In genomic region chr2:34922729-34923128, GRCm38 (mm10) we compare ENCODE assay signal across 37 mouse cellular contexts. TPM values are rescaled to one million over a fixed set of nuclear protein-coding genes. Genes with fewer than 3 reads are reported as not detected.
"Had no signal": no experiment of that assay in that cellular context is flagged by ENCODE, and none has a peak within 500 bp of the region (broad histone marks: within the 10 kb centered on the region; RNA-seq: fewer than 3 reads in every experiment).

No protein-coding gene starts in this region.

- H3K36me3 ChIP-seq: heart, embryonic 12.5 days; heart, embryonic 13.5 days; heart, embryonic 15.5 days; hindbrain, embryonic 10.5 days; hindbrain, embryonic 12.5 days; hindbrain, embryonic 13.5 days; hindbrain, embryonic 15.5 days; intestine, embryonic 15.5 days; kidney, embryonic 15.5 days had no signal

- H3K27me3 ChIP-seq: heart, embryonic 13.5 days; heart, embryonic 15.5 days; hindbrain, embryonic 12.5 days; hindbrain, embryonic 15.5 days; intestine, embryonic 15.5 days; kidney, embryonic 15.5 days had no signal

- H3K4me3 ChIP-seq: heart, embryonic 12.5 days; heart, embryonic 13.5 days; heart, embryonic 15.5 days; hindbrain, embryonic 10.5 days; hindbrain, embryonic 12.5 days; hindbrain, embryonic 13.5 days; hindbrain, embryonic 15.5 days; intestine, embryonic 15.5 days; kidney, embryonic 15.5 days; layer of hippocampus, adult 2 months; left cerebral cortex, adult 2 months had no signal

- H3K9me3 ChIP-seq: heart, embryonic 12.5 days; heart, embryonic 13.5 days; heart, embryonic 15.5 days; hindbrain, embryonic 10.5 days; hindbrain, embryonic 12.5 days; hindbrain, embryonic 13.5 days; hindbrain, embryonic 15.5 days; intestine, embryonic 15.5 days; kidney, embryonic 15.5 days had no signal

- H3K9ac ChIP-seq: heart, embryonic 12.5 days; heart, embryonic 13.5 days; heart, embryonic 15.5 days; hindbrain, embryonic 12.5 days; hindbrain, embryonic 13.5 days; hindbrain, embryonic 14.5 days; hindbrain, embryonic 15.5 days; intestine, embryonic 15.5 days; kidney, embryonic 15.5 days had no signal

- H3K27ac ChIP-seq: heart, embryonic 13.5 days; heart, embryonic 15.5 days; hindbrain, embryonic 10.5 days; hindbrain, embryonic 12.5 days; hindbrain, embryonic 13.5 days; hindbrain, embryonic 14.5 days; hindbrain, embryonic 15.5 days; hindbrain, postnatal 0 days; intestine, embryonic 15.5 days; kidney, embryonic 15.5 days; kidney, postnatal 0 days; layer of hippocampus, adult 2 months; left cerebral cortex, adult 2 months had no signal

- ATAC-seq: hindbrain, embryonic 16.5 days; hindbrain, postnatal 0 days; inflammation-experienced regulatory T-cells, adult 6 months; intestine, embryonic 15.5 days; intestine, embryonic 16.5 days; intestine, postnatal 0 days had no signal

- H3K4me2 ChIP-seq: heart, embryonic 11.5 days; heart, embryonic 12.5 days; heart, embryonic 13.5 days; heart, embryonic 15.5 days; hindbrain, embryonic 12.5 days; hindbrain, embryonic 13.5 days; hindbrain, embryonic 14.5 days; hindbrain, embryonic 15.5 days; intestine, embryonic 15.5 days; kidney, embryonic 15.5 days had no signal

- H3K4me1 ChIP-seq: heart, embryonic 12.5 days; hindbrain, embryonic 12.5 days; hindbrain, embryonic 13.5 days; hindbrain, embryonic 15.5 days; intestine, embryonic 15.5 days; kidney, embryonic 15.5 days had no signal

- DNase-seq: heart, postnatal 10 days; heart, postnatal 14 days; heart, postnatal 36 days; heart, postnatal 4 days; kidney, adult 11 months; kidney, adult 18-20 months; kidney, adult 2 months; kidney, adult 8-10 months; kidney, adult 9 months; kidney, postnatal 10 days; kidney, postnatal 14 days; kidney, postnatal 25 days; kidney, postnatal 36 days; kidney, postnatal 4 days; layer of hippocampus, adult 9-11 months; layer of hippocampus, postnatal 36 days had no signal

RNA-seq across cellular contexts. Expression of gene Cutal, which starts 48.5 kb away (rescaled TPM):
- total RNA-seq: hematopoietic stem cell, adult 5-6 weeks had no signal
- polyA plus RNA-seq: heart, embryonic 12.5 days; hindbrain, embryonic 10.5 days; hindbrain, embryonic 11.5 days; hindbrain, embryonic 13.5 days; inflammation-experienced regulatory T-cells, adult 6 months had no signal
